10 mouse cellular contexts compared by ENCODE assay signal in the genomic region with DNA sequence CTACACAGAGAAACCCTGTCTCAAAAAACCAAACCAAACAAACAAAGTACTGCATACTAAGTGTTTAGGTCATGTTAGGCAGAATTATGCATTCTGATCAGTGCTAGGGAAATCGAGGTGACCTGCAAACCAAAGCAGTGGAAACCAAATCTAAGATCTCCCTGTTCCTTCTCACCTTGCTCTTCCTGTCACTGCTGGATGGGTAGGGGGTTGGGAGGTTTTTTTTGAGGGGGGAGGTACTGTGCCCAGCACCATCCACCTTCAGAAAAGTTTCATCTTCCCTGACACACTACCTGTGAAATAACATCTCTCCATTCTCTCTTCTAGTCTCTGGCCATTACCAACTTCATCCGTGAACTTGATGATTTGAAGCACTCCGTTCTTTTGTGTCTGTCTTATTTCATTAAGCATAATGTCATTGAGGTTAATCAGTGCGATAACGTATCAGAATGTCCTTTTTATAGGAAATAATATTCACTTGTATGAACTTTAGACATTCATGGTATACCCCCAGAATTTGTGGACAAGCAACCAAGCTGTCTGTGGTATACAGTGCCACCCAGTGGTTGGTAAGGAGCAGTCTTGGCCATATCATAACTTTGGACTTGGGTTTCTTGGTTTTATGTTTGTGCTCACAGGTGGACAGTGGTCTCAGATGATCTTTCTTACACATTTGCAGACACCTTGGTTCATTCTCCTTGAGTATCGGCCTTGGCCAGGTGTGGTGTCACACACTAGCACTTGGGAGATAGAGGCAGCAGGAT. TPM values are rescaled to one million over a fixed set of nuclear protein-coding genes. Genes with fewer than 3 reads are reported as not detected.
A peak's percentile ranks its signal among the peaks of the same experiment; 100 is the strongest.
DNase-seq lines count a peak whose midpoint lies in the region; ATAC-seq lines count a peak whose summit lies in the region.
"Had no signal": no experiment of that assay in that cellular context is flagged by ENCODE, and none has a peak within 500 bp of the region (broad histone marks: within the 10 kb centered on the region; RNA-seq: fewer than 3 reads in every experiment).

No protein-coding gene starts in this region.

- H3K27ac ChIP-seq in kidney, embryonic 15.5 days, result no peak overlapping the region
- H3K27ac ChIP-seq: hindbrain, embryonic 15.5 days; macrophage had no signal

- H3K4me3 ChIP-seq in kidney, embryonic 15.5 days (replicated peaks), result no peak overlapping the region
- H3K4me3 ChIP-seq: hindbrain, embryonic 15.5 days had no signal

- H3K4me2 ChIP-seq in kidney, embryonic 15.5 days, result no peak overlapping the region
- H3K4me2 ChIP-seq: hindbrain, embryonic 15.5 days had no signal

- H3K27me3 ChIP-seq in kidney, embryonic 15.5 days, result no peaks in the 10 kb centered on the region
- H3K27me3 ChIP-seq: hindbrain, embryonic 15.5 days had no signal

- H3K4me1 ChIP-seq in kidney, embryonic 15.5 days, result peaks cover 26% of the 10 kb centered on the region

- no peak overlapping the region for H3K9ac ChIP-seq in kidney, embryonic 15.5 days
- H3K9ac ChIP-seq: hindbrain, embryonic 15.5 days had no signal

- peak; percentile 59 for DNase-seq in CD4-positive, CD25-positive, alpha-beta regulatory T cell, adult 2 months (ENCODE audit: low read depth, low spot score)
- DNase-seq in kidney, postnatal 14 days, result peak; percentile 42
- peak; percentile 20 for DNase-seq in lung, postnatal 14 days
- DNase-seq in ovary, postnatal 10 days (ENCODE audit: low spot score), result no peak
- no peak for DNase-seq in right cerebral cortex, postnatal 14 days

- WGBS in kidney, embryonic 15.5 days, result 95% methylated on average over 6 of the region's 6 CpGs

- H3K9me3 ChIP-seq in kidney, embryonic 15.5 days (replicated peaks), result peaks cover 3% of the 10 kb centered on the region; the same call in 1 of the 2 replicates
- H3K9me3 ChIP-seq: hindbrain, embryonic 15.5 days had no signal

- H3K36me3 ChIP-seq in kidney, embryonic 15.5 days, result peaks cover 10% of the 10 kb centered on the region
- H3K36me3 ChIP-seq: hindbrain, embryonic 15.5 days had no signal

- no peak for ATAC-seq in CD4-positive, CD25-positive, alpha-beta regulatory T cell, adult 4 months
- ATAC-seq in kidney, embryonic 15.5 days (replicated peaks; ENCODE audit: low FRiP score), result no peak
- 0 out of 2 replicates have a peak, but pooled peaks have one; percentile 12 for ATAC-seq in erythroid progenitor cell, adult 5-6 weeks (replicated peaks; ENCODE audit: low FRiP score, poor library complexity, severe bottlenecking)

RNA-seq across cellular contexts. Expression of gene Mesd, which starts 2.3 kb away (rescaled TPM):
- 10 to 100 TPM; 49.7 to 52.7 TPM for polyA plus RNA-seq in CD4-positive, CD25-positive, alpha-beta regulatory T cell, adult 4 months (2017; shearing (Covaris generic))
- 115 and 119 TPM in 2 replicates for polyA plus RNA-seq in kidney, embryonic 15.5 days (2015; fragmentation: Nextera tagmentation; extraction: Ambion mirVana)
- total RNA-seq in erythroid progenitor cell, adult 5-6 weeks (2015; ENCODE audit: low replicate concordance), result 25.2 and 30.6 TPM in 2 replicates
- total RNA-seq in erythroid progenitor cell, adult 5-6 weeks (2017; ENCODE audit: low replicate concordance), result 33.7 and 38.1 TPM in 2 replicates

RNA-seq across cellular contexts. Expression of gene Tlnrd1, which starts 2.4 kb away (rescaled TPM):
- 1 to 10 TPM in 1 of 2 experiments, under 1 TPM in 1; 0.25 to 1.1 TPM for polyA plus RNA-seq in CD4-positive, CD25-positive, alpha-beta regulatory T cell, adult 4 months (2017; shearing (Covaris generic))
- 10.4 and 11.0 TPM in 2 replicates for polyA plus RNA-seq in kidney, embryonic 15.5 days (2015; fragmentation: Nextera tagmentation; extraction: Ambion mirVana)
- total RNA-seq in erythroid progenitor cell, adult 5-6 weeks (2015; ENCODE audit: low replicate concordance), result 28.8 and 36.9 TPM in 2 replicates
- 19.2 and 25.7 TPM in 2 replicates for total RNA-seq in erythroid progenitor cell, adult 5-6 weeks (2017; ENCODE audit: low replicate concordance)

Comparison
In these comparisons a context has a peak if more than half of its experiments do, and no peak if none do; other contexts are left out.
1. DNase-seq: peak in CD4-positive, CD25-positive, alpha-beta regulatory T cell, adult 2 months (single experiment), kidney, postnatal 14 days (single experiment) and lung, postnatal 14 days (single experiment); none in ovary, postnatal 10 days (single experiment) and right cerebral cortex, postnatal 14 days (single experiment).